Mouse (Mus musculus): ENCODE measurements around the gene Slc36a3.

- TF ChIP-seq CTCF (IDR thresholded peaks at IDR 0.05; ENCODE audit: low read depth) = no peak
- TF ChIP-seq EP300 (IDR thresholded peaks at IDR 0.05; ENCODE audit: low read depth) = no peak
Measured at GRCm38 (mm10) chr11:55197086-55197485, 45.6 kb upstream of the Slc36a3 start.
